Mouse (Mus musculus) layer of hippocampus, postnatal 10 days (tissue): Measurements from ENCODE around the gene Yipf1. TPM values are rescaled to one million over a fixed set of nuclear protein-coding genes. Genes with fewer than 3 reads are reported as not detected.
"Not testable (repeated sequence)": the region's sequence is repeated elsewhere in the genome, so short reads cannot be mapped to it uniquely, and the experiment has no call there.

Experiments used
- DNase-seq, 2 experiments: peaks; one replicate each; pipeline ENCODE4 v3.0.0; 2021; ENCODE audit warnings: low spot score in 2 of 2
- total RNA-seq, 2 experiments: library from RNA; stranded (reverse); gene quantifications; 2 replicates each; pipeline ENCODE4 v1.2.3; 2021

The Yipf1 gene
- total RNA-seq, 2 experiments from 2014 or later: 46.9 to 49.1 TPM

GRCm38 (mm10) chr4:107321041-107321440, 6.9 kb downstream of the Yipf1 start:
- no peak for DNase-seq

GRCm38 (mm10) chr4:107323113-107323512, 8.9 kb downstream of the Yipf1 start:
- no peak for DNase-seq

- DNase-seq: no peak
Observed at GRCm38 (mm10) chr4:107328530-107328929, 14.4 kb downstream of the Yipf1 start.

- no peak for DNase-seq
Observed at GRCm38 (mm10) chr4:107333514-107333913, 19.4 kb downstream of the Yipf1 start.

- no peak for DNase-seq
Observed at GRCm38 (mm10) chr4:107336356-107336755, 22.2 kb downstream of the Yipf1 start.

- DNase-seq: no peak
Observed at GRCm38 (mm10) chr4:107337455-107337854, 23.3 kb downstream of the Yipf1 start.

GRCm38 (mm10) chr4:107341354-107341753, 27.2 kb downstream of the Yipf1 start:
- no peak for DNase-seq

GRCm38 (mm10) chr4:107344612-107345011, 30.4 kb downstream of the Yipf1 start:
- DNase-seq: no peak

GRCm38 (mm10) chr4:107347221-107347620, 33.1 kb downstream of the Yipf1 start:
- DNase-seq: no peak

GRCm38 (mm10) chr4:107348529-107349310, 34.6 kb downstream of the Yipf1 start:
- DNase-seq: peak in 1 of 2 experiments; percentile 15

- DNase-seq: peak; percentile 46 to 51
Observed at GRCm38 (mm10) chr4:107349311-107350008, 35.3 kb downstream of the Yipf1 start.

- no peak for DNase-seq
Observed at GRCm38 (mm10) chr4:107351368-107351767, 37.2 kb downstream of the Yipf1 start.

GRCm38 (mm10) chr4:107353612-107354011, 39.4 kb downstream of the Yipf1 start:
- no peak for DNase-seq

- DNase-seq: no peak
Observed at GRCm38 (mm10) chr4:107354126-107354525, 40.0 kb downstream of the Yipf1 start.

GRCm38 (mm10) chr4:107354543-107354942, 40.4 kb downstream of the Yipf1 start:
- no peak for DNase-seq

GRCm38 (mm10) chr4:107357172-107357571, 43.0 kb downstream of the Yipf1 start:
- not testable (repeated sequence) for DNase-seq

GRCm38 (mm10) chr4:107358460-107358859, 44.3 kb downstream of the Yipf1 start:
- peak; percentile 45 to 55 for DNase-seq

GRCm38 (mm10) chr4:107360457-107361145, 46.4 kb downstream of the Yipf1 start:
- no peak for DNase-seq

- no peak for DNase-seq
Observed at GRCm38 (mm10) chr4:107362755-107363154, 48.6 kb downstream of the Yipf1 start.

- DNase-seq: no peak
Observed at GRCm38 (mm10) chr4:107363573-107363972, 49.4 kb downstream of the Yipf1 start.

- DNase-seq: no peak
Observed at GRCm38 (mm10) chr4:107364190-107364639, 50.1 kb downstream of the Yipf1 start.

- not testable (repeated sequence) for DNase-seq
Observed at GRCm38 (mm10) chr4:107366408-107366807, 52.2 kb downstream of the Yipf1 start.
